24 mouse cellular contexts compared by ENCODE assay signal in genomic region chr6:52416491-52416890, GRCm38 (mm10).
A peak's percentile ranks its signal among the peaks of the same experiment; 100 is the strongest.
DNase-seq lines count a peak whose midpoint lies in the region; ATAC-seq lines count a peak whose summit lies in the region.
"Had no signal": no experiment of that assay in that cellular context is flagged by ENCODE, and none has a peak within 500 bp of the region (broad histone marks: within the 10 kb centered on the region; RNA-seq: fewer than 3 reads in every experiment).

No protein-coding gene starts in this region.

- WGBS in heart, embryonic 15.5 days = 40% methylated on average over 3 of the region's 3 CpGs
- 69% methylated on average over 3 of the region's 3 CpGs for WGBS in neural tube, embryonic 13.5 days
- WGBS in neural tube, embryonic 15.5 days = 60% methylated on average over 3 of the region's 3 CpGs
- 76% methylated on average over 3 of the region's 3 CpGs for WGBS in hindbrain, embryonic 13.5 days

- DNase-seq in embryo, embryonic 10 days (ENCODE audit: low spot score) = peak; percentile 23
- no peak for DNase-seq in embryo, embryonic 9.5 days (ENCODE audit: extremely low spot score)
- no peak for DNase-seq in heart, adult 18-20 months
- DNase-seq in lung, postnatal 25 days (ENCODE audit: low spot score) = peak; percentile 39
- DNase-seq: cerebellum, adult 9-11 months; gastrocnemius, postnatal 10 days; kidney, adult 8-10 months; kidney, postnatal 14 days; layer of hippocampus, postnatal 36 days; liver; thymus, postnatal 25 days had no signal

- H3K4me1 ChIP-seq in heart, embryonic 15.5 days (replicated peaks) = peaks cover 10% of the 10 kb centered on the region
- peaks cover 27% of the 10 kb centered on the region for H3K4me1 ChIP-seq in neural tube, embryonic 13.5 days (replicated peaks)
- peaks cover 14% of the 10 kb centered on the region for H3K4me1 ChIP-seq in neural tube, embryonic 15.5 days
- no peaks in the 10 kb centered on the region; the same call in 1 of the 2 replicates for H3K4me1 ChIP-seq in hindbrain, embryonic 13.5 days (replicated peaks)

- no peaks in the 10 kb centered on the region for H3K27me3 ChIP-seq in heart, embryonic 15.5 days
- H3K27me3 ChIP-seq in neural tube, embryonic 13.5 days = 0 out of 2 replicates have a peak, but pooled peaks cover 2% of the 10 kb centered on the region
- no peaks in the 10 kb centered on the region for H3K27me3 ChIP-seq in neural tube, embryonic 15.5 days (replicated peaks)
- 0 out of 2 replicates have a peak, but pooled peaks cover 2% of the 10 kb centered on the region for H3K27me3 ChIP-seq in hindbrain, embryonic 13.5 days
- H3K27me3 ChIP-seq: CH12.LX; embryonic facial prominence, embryonic 15.5 days; heart, embryonic 13.5 days; hindbrain, embryonic 12.5 days; midbrain, embryonic 15.5 days had no signal

- no peak overlapping the region for H3K4me3 ChIP-seq in heart, embryonic 15.5 days
- no peak overlapping the region for H3K4me3 ChIP-seq in neural tube, embryonic 13.5 days
- no peak overlapping the region for H3K4me3 ChIP-seq in neural tube, embryonic 15.5 days (replicated peaks)
- H3K4me3 ChIP-seq in hindbrain, embryonic 13.5 days = no peak overlapping the region
- H3K4me3 ChIP-seq: embryonic facial prominence, embryonic 15.5 days; forebrain, embryonic 10.5 days; heart, embryonic 13.5 days; hindbrain, embryonic 12.5 days; layer of hippocampus, adult 2 months; midbrain, embryonic 15.5 days; myocyte had no signal

- no peaks in the 10 kb centered on the region for H3K9me3 ChIP-seq in heart, embryonic 15.5 days (replicated peaks)
- H3K9me3 ChIP-seq in neural tube, embryonic 13.5 days = no peaks in the 10 kb centered on the region
- H3K9me3 ChIP-seq in neural tube, embryonic 15.5 days (replicated peaks) = no peaks in the 10 kb centered on the region
- no peaks in the 10 kb centered on the region for H3K9me3 ChIP-seq in hindbrain, embryonic 13.5 days
- H3K9me3 ChIP-seq: embryonic facial prominence, embryonic 15.5 days; forebrain, embryonic 10.5 days; heart, embryonic 13.5 days; hindbrain, embryonic 12.5 days; midbrain, embryonic 15.5 days had no signal

- no peak overlapping the region for H3K9ac ChIP-seq in heart, embryonic 15.5 days
- no peak overlapping the region for H3K9ac ChIP-seq in neural tube, embryonic 13.5 days
- no peak overlapping the region for H3K9ac ChIP-seq in neural tube, embryonic 15.5 days (replicated peaks)
- no peak overlapping the region for H3K9ac ChIP-seq in hindbrain, embryonic 13.5 days
- H3K9ac ChIP-seq: embryonic facial prominence, embryonic 15.5 days; heart, embryonic 13.5 days; hindbrain, embryonic 12.5 days; midbrain, embryonic 15.5 days had no signal

- 0 out of 2 replicates have a peak, but pooled peaks have one; percentile 60 for ATAC-seq in heart, embryonic 15.5 days (replicated peaks; ENCODE audit: insufficient number of reproducible peaks, insufficient read depth, low FRiP score, low read depth)
- peak; percentile 43; the same call in 1 of the 2 replicates for ATAC-seq in neural tube, embryonic 13.5 days (ENCODE audit: low read depth)
- ATAC-seq in neural tube, embryonic 15.5 days (ENCODE audit: low FRiP score) = no peak
- ATAC-seq in hindbrain, embryonic 13.5 days (ENCODE audit: low FRiP score) = no peak
- ATAC-seq: inflammation-experienced regulatory T-cells, adult 6 months; midbrain, embryonic 15.5 days had no signal

- H3K36me3 ChIP-seq in heart, embryonic 15.5 days = no peaks in the 10 kb centered on the region
- H3K36me3 ChIP-seq in neural tube, embryonic 13.5 days = no peaks in the 10 kb centered on the region
- no peaks in the 10 kb centered on the region for H3K36me3 ChIP-seq in neural tube, embryonic 15.5 days
- no peaks in the 10 kb centered on the region for H3K36me3 ChIP-seq in hindbrain, embryonic 13.5 days
- H3K36me3 ChIP-seq: embryonic facial prominence, embryonic 15.5 days; forebrain, embryonic 10.5 days; heart, embryonic 13.5 days; hindbrain, embryonic 12.5 days; midbrain, embryonic 15.5 days had no signal

- no peak overlapping the region for H3K4me2 ChIP-seq in heart, embryonic 15.5 days
- no peak overlapping the region for H3K4me2 ChIP-seq in neural tube, embryonic 13.5 days
- H3K4me2 ChIP-seq in neural tube, embryonic 15.5 days = no peak overlapping the region
- H3K4me2 ChIP-seq in hindbrain, embryonic 13.5 days = no peak overlapping the region
- H3K4me2 ChIP-seq: embryonic facial prominence, embryonic 15.5 days; heart, embryonic 13.5 days; hindbrain, embryonic 12.5 days; midbrain, embryonic 15.5 days had no signal

- H3K27ac ChIP-seq in heart, embryonic 15.5 days = no peak overlapping the region
- H3K27ac ChIP-seq in neural tube, embryonic 13.5 days (replicated peaks) = no peak overlapping the region
- no peak overlapping the region for H3K27ac ChIP-seq in neural tube, embryonic 15.5 days (replicated peaks)
- no peak overlapping the region for H3K27ac ChIP-seq in hindbrain, embryonic 13.5 days
- H3K27ac ChIP-seq: embryonic facial prominence, embryonic 15.5 days; forebrain, embryonic 10.5 days; hindbrain, embryonic 12.5 days; layer of hippocampus, adult 2 months; midbrain, embryonic 15.5 days had no signal

Comparison
In these comparisons a context has a peak if more than half of its experiments do, and no peak if none do; other contexts are left out.
1. DNase-seq: peak in embryo, embryonic 10 days (single experiment) and lung, postnatal 25 days (single experiment); none in embryo, embryonic 9.5 days (single experiment) and heart, adult 18-20 months (0 of 2).
2. ATAC-seq: peak in heart, embryonic 15.5 days (single experiment) and neural tube, embryonic 13.5 days (single experiment); none in neural tube, embryonic 15.5 days (single experiment) and hindbrain, embryonic 13.5 days (single experiment).